In the genomic region with DNA sequence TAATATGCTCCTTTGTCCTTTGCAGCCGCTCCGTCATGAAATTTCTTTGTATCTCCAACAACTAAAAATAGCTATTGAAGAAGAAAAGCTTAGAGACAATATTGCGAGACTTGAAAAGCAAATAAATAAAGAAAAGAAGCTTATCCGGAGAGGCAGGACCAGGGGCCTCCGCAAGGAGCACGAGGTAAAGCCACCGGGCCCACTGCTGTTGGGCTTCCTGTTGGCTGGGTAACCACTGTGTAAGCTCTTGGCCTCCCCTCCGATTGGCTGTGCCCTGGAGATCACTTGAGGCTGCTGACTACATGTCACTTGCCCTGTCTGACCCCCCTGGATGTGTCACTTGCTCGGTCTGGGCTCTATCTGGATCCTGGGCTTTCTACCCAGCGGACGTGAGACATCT, we compare ENCODE assay signal across 11 mouse cellular contexts.
A peak's percentile ranks its signal among the peaks of the same experiment; 100 is the strongest.
DNase-seq lines count a peak whose midpoint lies in the region; ATAC-seq and TF ChIP-seq lines count a peak whose summit lies in the region.
"Had no signal": no experiment of that assay in that cellular context is flagged by ENCODE, and none has a peak within 500 bp of the region (broad histone marks: within the 10 kb centered on the region; RNA-seq: fewer than 3 reads in every experiment).

No protein-coding gene starts in this region.

- TF ChIP-seq POLR2A in kidney, adult 2 months (IDR thresholded peaks at IDR 0.05; ENCODE audit: low read depth, low read length), result no peak

- H3K4me1 ChIP-seq in forebrain, embryonic 11.5 days (replicated peaks; ENCODE audit: control insufficient read depth, insufficient read depth, low read length), result no peaks in the 10 kb centered on the region
- H3K4me1 ChIP-seq in forebrain, embryonic 13.5 days, result no peaks in the 10 kb centered on the region
- no peaks in the 10 kb centered on the region for H3K4me1 ChIP-seq in kidney, adult 2 months (ENCODE audit: control insufficient read depth, insufficient read depth, low read length)
- H3K4me1 ChIP-seq in kidney, embryonic 16.5 days (ENCODE audit: insufficient read depth, low read length), result no peaks in the 10 kb centered on the region

- H3K36me3 ChIP-seq in forebrain, embryonic 11.5 days (ENCODE audit: control insufficient read depth, insufficient read depth, low read length), result peaks cover 14% of the 10 kb centered on the region; the same call in 1 of the 2 replicates
- peaks cover 87% of the 10 kb centered on the region for H3K36me3 ChIP-seq in forebrain, embryonic 13.5 days (ENCODE audit: poor library complexity, severe bottlenecking)
- peaks cover 15% of the 10 kb centered on the region for H3K36me3 ChIP-seq in kidney, adult 2 months (ENCODE audit: control insufficient read depth, insufficient read depth, low read length)
- peaks cover 49% of the 10 kb centered on the region for H3K36me3 ChIP-seq in kidney, embryonic 16.5 days (ENCODE audit: insufficient read depth, low read length)

- no peak for TF ChIP-seq CTCF in kidney, adult 2 months (conservative IDR thresholded peaks at IDR 0.05; ENCODE audit: insufficient read depth, insufficient read length, low read depth, low read length)

- H3K9me3 ChIP-seq in forebrain, embryonic 11.5 days (ENCODE audit: control insufficient read depth, low read length), result no peaks in the 10 kb centered on the region
- H3K9me3 ChIP-seq in forebrain, embryonic 13.5 days (replicated peaks), result no peaks in the 10 kb centered on the region
- H3K9me3 ChIP-seq in kidney, embryonic 16.5 days (ENCODE audit: low read length), result no peaks in the 10 kb centered on the region

- ATAC-seq in forebrain, embryonic 11.5 days (replicated peaks; ENCODE audit: low FRiP score), result 0 out of 2 replicates have a peak, but pooled peaks have one; percentile 63
- no peak for ATAC-seq in forebrain, embryonic 13.5 days
- no peak for ATAC-seq in kidney, embryonic 16.5 days (ENCODE audit: low FRiP score, low TSS enrichment)
- no peak for ATAC-seq in erythroblast, adult 5-6 weeks (replicated peaks; ENCODE audit: low FRiP score, poor library complexity, severe bottlenecking)

- no peak overlapping the region for H3K4me3 ChIP-seq in forebrain, embryonic 11.5 days (ENCODE audit: low read depth, low read length)
- H3K4me3 ChIP-seq in forebrain, embryonic 13.5 days, result no peak overlapping the region
- H3K4me3 ChIP-seq in kidney, adult 2 months (ENCODE audit: insufficient read depth, low read depth, low read length), result no peak overlapping the region
- no peak overlapping the region for H3K4me3 ChIP-seq in kidney, embryonic 16.5 days (ENCODE audit: low read length)

- H3K4me2 ChIP-seq in forebrain, embryonic 11.5 days (ENCODE audit: low read depth, low read length, severe bottlenecking), result no peak overlapping the region
- no peak overlapping the region for H3K4me2 ChIP-seq in forebrain, embryonic 13.5 days
- H3K4me2 ChIP-seq in kidney, embryonic 16.5 days (replicated peaks; ENCODE audit: low read depth, low read length), result no peak overlapping the region

- no peak for DNase-seq in forebrain, embryonic 11.5 days (ENCODE audit: low spot score)
- DNase-seq in kidney, adult 2 months, result peak; percentile 27
- peak; percentile 12 for DNase-seq in brain, adult 2 months (ENCODE audit: low read depth, low spot score)
- peak; percentile 10 to 19 for DNase-seq in kidney, postnatal 4 days
- no peak for DNase-seq in frontal cortex, adult 2 months (ENCODE audit: extremely low spot score in 1 of 2, low spot score in 1 of 2)
- DNase-seq: cerebellum, adult 11-12 months; gastrocnemius, postnatal 14 days had no signal

- no peak overlapping the region for H3K27ac ChIP-seq in forebrain, embryonic 11.5 days (ENCODE audit: low read depth, low read length)
- no peak overlapping the region for H3K27ac ChIP-seq in forebrain, embryonic 13.5 days
- no peak overlapping the region for H3K27ac ChIP-seq in kidney, adult 2 months (ENCODE audit: insufficient read depth, low read depth, low read length)
- no peak overlapping the region for H3K27ac ChIP-seq in kidney, embryonic 16.5 days (ENCODE audit: low read length)
- H3K27ac ChIP-seq: liver, embryonic 14.5 days had no signal

- H3K27me3 ChIP-seq in forebrain, embryonic 11.5 days (ENCODE audit: control insufficient read depth, insufficient read depth, low read length), result no peaks in the 10 kb centered on the region
- no peaks in the 10 kb centered on the region for H3K27me3 ChIP-seq in forebrain, embryonic 13.5 days
- H3K27me3 ChIP-seq in kidney, adult 2 months (replicated peaks; ENCODE audit: control insufficient read depth, insufficient read depth, low read length), result no peaks in the 10 kb centered on the region
- H3K27me3 ChIP-seq in kidney, embryonic 16.5 days (ENCODE audit: insufficient read depth, low read length), result no peaks in the 10 kb centered on the region

- no peak overlapping the region for H3K9ac ChIP-seq in forebrain, embryonic 11.5 days (ENCODE audit: low read length)
- H3K9ac ChIP-seq in forebrain, embryonic 13.5 days, result no peak overlapping the region
- no peak overlapping the region for H3K9ac ChIP-seq in kidney, embryonic 16.5 days (replicated peaks; ENCODE audit: low read length)
- H3K9ac ChIP-seq: liver, embryonic 14.5 days had no signal

- 74% methylated on average over 11 of the region's 11 CpGs for WGBS in forebrain, embryonic 11.5 days
- 57% methylated on average over 11 of the region's 11 CpGs for WGBS in forebrain, embryonic 13.5 days
- WGBS in kidney, adult 2 months, result 73% methylated on average over 11 of the region's 11 CpGs
- WGBS in kidney, embryonic 16.5 days, result 80% methylated on average over 11 of the region's 11 CpGs

Comparison
In these comparisons a context has a peak if more than half of its experiments do, and no peak if none do; other contexts are left out.
1. DNase-seq: peak in kidney, adult 2 months (single experiment), brain, adult 2 months (single experiment) and kidney, postnatal 4 days (2 of 2); none in forebrain, embryonic 11.5 days (single experiment) and frontal cortex, adult 2 months (0 of 2).